Mouse (Mus musculus): ENCODE measurements around the gene Nqo1. TPM values are rescaled to one million over a fixed set of nuclear protein-coding genes. Genes with fewer than 3 reads are reported as not detected.

Nqo1 gene
- polyA plus RNA-seq, 1 experiment from 2014 or later = 12.7 TPM

DNA sequence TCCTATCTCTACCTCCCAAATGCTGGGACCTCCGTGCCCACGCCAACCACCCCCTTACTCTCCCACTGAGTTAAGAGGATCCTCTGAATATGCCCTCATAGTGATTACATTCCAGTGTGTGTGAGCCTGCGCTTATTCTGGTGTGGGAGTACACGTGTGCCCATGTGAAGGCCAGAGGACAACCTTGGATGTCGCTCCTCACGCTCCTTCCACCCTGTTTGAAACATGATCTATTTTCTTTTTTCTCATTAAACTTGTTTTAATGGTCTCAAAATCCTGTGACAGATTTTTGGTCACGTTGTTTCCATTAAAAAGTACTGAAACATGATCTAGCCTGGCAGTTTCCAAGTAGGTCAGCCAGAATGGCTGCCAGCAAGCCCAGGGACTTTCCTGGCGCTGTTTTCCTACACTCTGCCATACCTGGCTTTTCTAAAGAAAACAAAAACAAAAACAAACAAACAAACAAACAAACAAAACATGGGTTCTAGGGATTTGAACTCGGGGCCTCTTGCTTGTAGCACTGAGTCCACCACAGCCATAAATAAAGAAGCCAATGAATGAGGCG is 6.8 kb downstream of the Nqo1 start:
- no peak overlapping the region for H3K27ac ChIP-seq (ENCODE audit: low read length)
- WGBS (ENCODE audit: insufficient replicate concordance) = 79% methylated on average over 10 of the region's 10 CpGs
- no peaks in the 10 kb centered on the region for H3K9me3 ChIP-seq (replicated peaks; ENCODE audit: control insufficient read depth, low read length)
- no peak overlapping the region for H3K9ac ChIP-seq (ENCODE audit: low read depth, low read length)
- no peak for ATAC-seq (ENCODE audit: low read depth)
- H3K4me3 ChIP-seq (ENCODE audit: low read depth, low read length) = no peak overlapping the region
- no peaks in the 10 kb centered on the region for H3K36me3 ChIP-seq (ENCODE audit: control insufficient read depth, insufficient read depth)
- no peak overlapping the region for H3K4me2 ChIP-seq (ENCODE audit: low read depth, low read length)
- H3K4me1 ChIP-seq (ENCODE audit: control insufficient read depth, low read depth, low read length) = no peaks in the 10 kb centered on the region; the same call in 1 of the 2 replicates
- no peaks in the 10 kb centered on the region for H3K27me3 ChIP-seq (ENCODE audit: control insufficient read depth, insufficient read depth, low read depth, low read length)

GRCm38 (mm10) chr8:107395397-107395796 is 7.6 kb downstream of the Nqo1 start:
- Histone ChIP-seq H3K27me3 (ENCODE audit: control insufficient read depth, insufficient read depth, low read depth, low read length) (no peaks in the 10 kb centered on the region), H3K9me3 (replicated peaks; ENCODE audit: control insufficient read depth, low read length) (no peaks in the 10 kb centered on the region), H3K27ac (ENCODE audit: low read length) (no peak overlapping the region), H3K4me2 (ENCODE audit: low read depth, low read length) (no peak overlapping the region), H3K9ac (ENCODE audit: low read depth, low read length) (no peak overlapping the region), H3K4me1 (ENCODE audit: control insufficient read depth, low read depth, low read length) (no peaks in the 10 kb centered on the region; the same call in 1 of the 2 replicates), H3K36me3 (ENCODE audit: control insufficient read depth, insufficient read depth) (no peaks in the 10 kb centered on the region), H3K4me3 (ENCODE audit: low read depth, low read length) (no peak overlapping the region)
- no peak for ATAC-seq (ENCODE audit: low read depth)

DNA sequence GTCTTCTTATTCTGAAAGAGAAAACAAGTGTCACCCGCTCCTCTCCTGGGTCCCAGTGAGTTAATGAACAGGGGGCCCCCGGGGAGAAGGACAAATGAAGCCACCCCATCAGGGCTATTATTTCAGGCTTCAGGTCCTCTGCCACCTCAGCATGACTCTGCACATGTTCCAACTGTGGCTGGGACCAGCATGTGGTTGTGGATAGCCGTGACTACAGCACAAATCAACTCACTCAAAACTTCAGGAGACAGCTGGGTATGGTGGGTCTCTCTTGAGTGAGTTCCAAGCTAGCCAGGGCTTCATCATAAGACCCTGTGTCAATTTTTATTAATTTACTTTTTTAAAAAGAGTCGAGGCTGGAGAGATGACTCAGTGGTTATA is 11.9 kb downstream of the Nqo1 start:
- Histone ChIP-seq H3K4me1 (ENCODE audit: control insufficient read depth, low read depth, low read length) (no peaks in the 10 kb centered on the region), H3K36me3 (ENCODE audit: control insufficient read depth, insufficient read depth) (no peaks in the 10 kb centered on the region), H3K9ac (ENCODE audit: low read depth, low read length) (no peak overlapping the region), H3K4me3 (ENCODE audit: low read depth, low read length) (no peak overlapping the region), H3K4me2 (ENCODE audit: low read depth, low read length) (no peak overlapping the region), H3K27me3 (ENCODE audit: control insufficient read depth, insufficient read depth, low read depth, low read length) (no peaks in the 10 kb centered on the region), H3K9me3 (replicated peaks; ENCODE audit: control insufficient read depth, low read length) (no peaks in the 10 kb centered on the region), H3K27ac (ENCODE audit: low read length) (no peak overlapping the region)
- 56% methylated on average over 4 of the region's 4 CpGs for WGBS (ENCODE audit: insufficient replicate concordance)
- no peak for ATAC-seq (ENCODE audit: low read depth)

DNA sequence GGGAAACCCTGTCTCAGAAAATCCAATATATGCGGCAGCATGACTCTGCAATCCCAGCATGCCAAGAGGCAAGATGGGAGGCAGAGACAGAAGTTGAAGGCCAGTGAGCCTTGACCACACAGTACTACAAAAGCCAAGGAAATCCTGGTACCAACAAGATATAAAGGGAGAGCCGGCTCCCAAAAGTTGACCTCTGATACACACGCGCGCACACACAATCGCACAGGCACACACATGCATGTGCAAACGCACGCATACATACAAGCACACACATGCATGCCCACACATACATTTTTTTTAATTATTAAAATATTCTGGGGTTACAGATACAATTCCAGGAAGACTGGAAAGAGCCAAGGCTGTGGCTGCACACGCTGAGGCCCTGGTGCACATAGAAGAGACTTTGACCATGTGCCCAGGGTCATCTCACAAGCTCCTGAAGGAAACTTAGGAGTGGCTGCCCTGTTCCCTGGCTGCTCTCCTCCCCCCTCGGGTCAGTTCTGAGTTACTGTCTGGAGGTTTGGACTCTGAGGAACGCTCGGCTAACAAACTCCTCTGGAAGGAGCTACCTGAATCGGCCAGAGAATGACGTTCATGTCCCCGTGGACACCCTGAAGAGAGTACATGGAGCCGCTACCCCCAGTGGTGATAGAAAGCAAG is 12.4 kb downstream of the Nqo1 start:
- Histone ChIP-seq H3K9ac (ENCODE audit: low read depth, low read length) (no peak overlapping the region), H3K4me2 (ENCODE audit: low read depth, low read length) (no peak overlapping the region), H3K4me3 (ENCODE audit: low read depth, low read length) (no peak overlapping the region), H3K36me3 (ENCODE audit: control insufficient read depth, insufficient read depth) (no peaks in the 10 kb centered on the region), H3K27me3 (ENCODE audit: control insufficient read depth, insufficient read depth, low read depth, low read length) (no peaks in the 10 kb centered on the region), H3K27ac (ENCODE audit: low read length) (no peak overlapping the region), H3K9me3 (replicated peaks; ENCODE audit: control insufficient read depth, low read length) (no peaks in the 10 kb centered on the region), H3K4me1 (ENCODE audit: control insufficient read depth, low read depth, low read length) (no peaks in the 10 kb centered on the region)
- no peak for ATAC-seq (ENCODE audit: low read depth)
- WGBS (ENCODE audit: insufficient replicate concordance) = 83% methylated on average over 16 of the region's 16 CpGs

DNA sequence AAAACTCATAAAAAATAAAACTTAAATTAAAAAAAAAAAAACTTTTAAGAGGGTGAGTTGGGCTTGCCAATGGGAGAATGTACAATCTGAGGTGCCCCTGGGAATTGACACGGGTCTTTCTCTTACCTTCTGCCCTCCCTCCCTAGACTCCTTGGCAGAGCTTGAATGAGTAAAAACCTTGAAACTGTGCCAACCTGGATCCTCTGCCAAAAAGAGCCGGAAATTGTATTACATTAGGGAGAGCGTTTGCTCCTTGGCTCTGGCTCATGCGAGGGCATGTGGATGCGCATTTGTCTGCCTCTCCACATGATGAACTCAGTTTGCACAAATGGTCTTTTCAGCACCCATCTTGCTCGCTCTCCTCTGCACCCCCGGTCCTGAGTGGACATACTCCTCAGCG is 13.4 kb downstream of the Nqo1 start:
- ATAC-seq (ENCODE audit: low read depth) = no peak
- H3K4me2 ChIP-seq (ENCODE audit: low read depth, low read length) = no peak overlapping the region
- WGBS (ENCODE audit: insufficient replicate concordance) = 80% methylated on average over 8 of the region's 8 CpGs
- no peaks in the 10 kb centered on the region for H3K27me3 ChIP-seq (ENCODE audit: control insufficient read depth, insufficient read depth, low read depth, low read length)
- H3K27ac ChIP-seq (ENCODE audit: low read length) = no peak overlapping the region
- H3K4me1 ChIP-seq (ENCODE audit: control insufficient read depth, low read depth, low read length) = no peaks in the 10 kb centered on the region
- no peak overlapping the region for H3K9ac ChIP-seq (ENCODE audit: low read depth, low read length)
- no peaks in the 10 kb centered on the region for H3K9me3 ChIP-seq (replicated peaks; ENCODE audit: control insufficient read depth, low read length)
- H3K36me3 ChIP-seq (ENCODE audit: control insufficient read depth, insufficient read depth) = no peaks in the 10 kb centered on the region
- no peak overlapping the region for H3K4me3 ChIP-seq (ENCODE audit: low read depth, low read length)

GRCm38 (mm10) chr8:107387861-107388260 is 15.1 kb downstream of the Nqo1 start:
- H3K27ac ChIP-seq (ENCODE audit: low read length) = no peak overlapping the region
- ATAC-seq (ENCODE audit: low read depth) = no peak
- WGBS (ENCODE audit: insufficient replicate concordance) = 55% methylated on average over 5 of the region's 5 CpGs

DNA sequence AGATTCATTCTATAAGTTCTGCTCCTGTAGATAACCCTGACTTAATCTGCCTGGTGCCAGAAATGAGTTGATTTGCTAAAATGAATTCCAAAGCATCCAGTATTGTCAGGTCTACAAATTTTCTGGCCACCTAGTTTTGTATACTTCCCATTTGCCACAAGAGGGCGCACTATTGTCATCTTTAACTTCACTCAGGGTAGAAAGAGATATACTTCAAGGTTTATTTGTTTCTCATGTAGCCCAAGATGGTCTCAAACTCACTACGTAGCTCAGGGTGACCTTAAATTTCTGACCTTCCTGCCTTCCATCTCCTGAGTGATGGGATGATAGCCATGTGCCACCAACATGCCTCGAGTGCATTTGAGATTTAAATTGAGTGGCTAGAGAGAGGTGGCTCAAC is 16.4 kb downstream of the Nqo1 start:
- WGBS (ENCODE audit: insufficient replicate concordance) = 22% methylated on average over 3 of the region's 3 CpGs
- Histone ChIP-seq H3K4me2 (ENCODE audit: low read depth, low read length) (no peak overlapping the region), H3K4me3 (ENCODE audit: low read depth, low read length) (no peak overlapping the region), H3K36me3 (ENCODE audit: control insufficient read depth, insufficient read depth) (no peaks in the 10 kb centered on the region), H3K9ac (ENCODE audit: low read depth, low read length) (no peak overlapping the region), H3K9me3 (replicated peaks; ENCODE audit: control insufficient read depth, low read length) (no peaks in the 10 kb centered on the region), H3K27ac (ENCODE audit: low read length) (no peak overlapping the region), H3K27me3 (ENCODE audit: control insufficient read depth, insufficient read depth, low read depth, low read length) (no peaks in the 10 kb centered on the region), H3K4me1 (ENCODE audit: control insufficient read depth, low read depth, low read length) (no peaks in the 10 kb centered on the region)
- ATAC-seq (ENCODE audit: low read depth) = peak; percentile 44; the same call in 1 of the 2 replicates

More at GRCm38 (mm10) chr8:107387861-107388260, 15.1 kb downstream of the Nqo1 start:
- Histone ChIP-seq H3K9ac (ENCODE audit: low read depth, low read length) (no peak overlapping the region), H3K9me3 (replicated peaks; ENCODE audit: control insufficient read depth, low read length) (no peaks in the 10 kb centered on the region), H3K36me3 (ENCODE audit: control insufficient read depth, insufficient read depth) (no peaks in the 10 kb centered on the region), H3K27me3 (ENCODE audit: control insufficient read depth, insufficient read depth, low read depth, low read length) (no peaks in the 10 kb centered on the region), H3K4me3 (ENCODE audit: low read depth, low read length) (no peak overlapping the region), H3K4me1 (ENCODE audit: control insufficient read depth, low read depth, low read length) (no peaks in the 10 kb centered on the region), H3K4me2 (ENCODE audit: low read depth, low read length) (no peak overlapping the region)

DNA sequence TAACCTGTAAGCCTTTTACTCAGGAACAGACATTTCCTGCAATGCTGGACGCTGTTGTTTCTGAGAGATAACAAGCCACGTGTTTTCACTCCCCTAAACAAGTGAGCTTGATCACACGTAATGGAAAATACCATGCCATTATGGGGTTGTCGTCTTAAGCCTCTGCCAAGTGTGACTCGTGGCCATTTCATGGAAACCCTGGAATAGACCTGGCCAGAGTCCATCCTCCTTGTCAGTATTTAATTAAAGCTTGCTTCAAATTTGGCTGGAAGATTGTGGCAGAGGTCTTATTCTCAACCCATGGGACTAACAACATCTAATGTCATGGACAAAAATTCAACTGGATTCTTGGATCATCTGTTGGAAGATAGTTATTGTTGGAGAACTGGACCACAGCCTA is 16.8 kb downstream of the Nqo1 start:
- WGBS (ENCODE audit: insufficient replicate concordance) = 14% methylated on average over 5 of the region's 5 CpGs
- peak; percentile 35; the same call in 1 of the 2 replicates for ATAC-seq (ENCODE audit: low read depth)
- Histone ChIP-seq H3K36me3 (ENCODE audit: control insufficient read depth, insufficient read depth) (no peaks in the 10 kb centered on the region), H3K27ac (ENCODE audit: low read length) (no peak overlapping the region), H3K4me1 (ENCODE audit: control insufficient read depth, low read depth, low read length) (no peaks in the 10 kb centered on the region), H3K4me3 (ENCODE audit: low read depth, low read length) (no peak overlapping the region), H3K9me3 (replicated peaks; ENCODE audit: control insufficient read depth, low read length) (no peaks in the 10 kb centered on the region), H3K9ac (ENCODE audit: low read depth, low read length) (no peak overlapping the region), H3K27me3 (ENCODE audit: control insufficient read depth, insufficient read depth, low read depth, low read length) (no peaks in the 10 kb centered on the region), H3K4me2 (ENCODE audit: low read depth, low read length) (no peak overlapping the region)

- H3K4me1 ChIP-seq (ENCODE audit: control insufficient read depth, low read depth, low read length) = no peaks in the 10 kb centered on the region
- H3K9me3 ChIP-seq (replicated peaks; ENCODE audit: control insufficient read depth, low read length) = no peaks in the 10 kb centered on the region
- no peak overlapping the region for H3K4me3 ChIP-seq (ENCODE audit: low read depth, low read length)
- H3K4me2 ChIP-seq (ENCODE audit: low read depth, low read length) = no peak overlapping the region
- ATAC-seq (ENCODE audit: low read depth) = no peak
- no peak overlapping the region for H3K9ac ChIP-seq (ENCODE audit: low read depth, low read length)
- no peaks in the 10 kb centered on the region for H3K27me3 ChIP-seq (ENCODE audit: control insufficient read depth, insufficient read depth, low read depth, low read length)
- H3K27ac ChIP-seq (ENCODE audit: low read length) = no peak overlapping the region
- H3K36me3 ChIP-seq (ENCODE audit: control insufficient read depth, insufficient read depth) = no peaks in the 10 kb centered on the region
- 73% methylated on average over 2 of the region's 2 CpGs for WGBS (ENCODE audit: insufficient replicate concordance)
These were observed 17.9 kb downstream of the Nqo1 start for GRCm38 (mm10) chr8:107385063-107385462.

All from liver, embryonic 16.5 days (tissue).